Mouse (Mus musculus): Measurements from ENCODE around the gene Rorc.

Gene Rorc

DNA sequence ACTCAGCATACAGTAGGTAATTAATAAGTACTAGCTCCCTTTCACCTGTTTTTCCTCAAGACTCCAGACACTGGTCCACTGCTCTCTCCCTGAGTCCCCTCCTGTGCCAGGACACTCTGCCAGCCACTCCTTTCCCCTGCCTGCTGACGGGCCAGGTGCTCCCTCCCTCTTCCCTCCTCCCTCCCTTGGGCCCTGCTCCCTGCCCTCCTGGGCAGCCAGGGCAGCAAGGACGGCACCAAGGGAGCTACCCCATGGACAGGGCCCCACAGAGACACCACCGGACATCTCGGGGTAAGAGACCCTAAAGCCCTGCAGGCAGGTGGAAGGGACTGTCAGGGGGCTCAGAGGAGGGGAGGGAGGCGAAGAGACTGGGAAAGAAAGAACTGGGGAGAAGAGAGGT lies at the start of gene Rorc:
Gene Rorc, plus strand, starts transcription at position 154 of the 400 bp plus-strand sequence.
- in situ Hi-C loops (cut with MboI; ENCODE audit: unreplicated experiment in 2 of 2), result loop anchor here in 1 of 2 experiments (25.0 kb wide), 1 partner anchor 1010 kb away; no protein-coding TSS in a partner anchor

DNA sequence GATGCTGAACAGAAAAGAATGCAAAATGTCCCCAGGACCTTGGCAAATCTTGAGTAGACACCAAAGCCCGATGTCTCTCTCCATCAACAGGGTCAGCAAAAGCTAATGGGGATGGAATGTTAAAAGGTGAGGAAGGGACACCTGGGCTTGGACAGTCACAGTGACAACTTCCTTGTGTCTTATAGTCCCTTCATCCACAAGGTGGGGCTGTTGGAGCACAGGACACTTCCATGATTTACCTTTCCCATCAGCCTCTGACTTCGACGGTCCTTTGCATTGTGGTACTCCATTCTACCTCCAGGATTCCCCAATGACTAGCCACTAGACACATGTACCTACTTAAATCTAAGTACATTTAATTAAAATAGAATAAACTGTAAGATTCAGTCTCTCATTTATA lies 43.9 kb upstream of the Rorc start:
- in situ Hi-C loops (cut with MboI; ENCODE audit: unreplicated experiment in 2 of 2), result no loop called here

DNA sequence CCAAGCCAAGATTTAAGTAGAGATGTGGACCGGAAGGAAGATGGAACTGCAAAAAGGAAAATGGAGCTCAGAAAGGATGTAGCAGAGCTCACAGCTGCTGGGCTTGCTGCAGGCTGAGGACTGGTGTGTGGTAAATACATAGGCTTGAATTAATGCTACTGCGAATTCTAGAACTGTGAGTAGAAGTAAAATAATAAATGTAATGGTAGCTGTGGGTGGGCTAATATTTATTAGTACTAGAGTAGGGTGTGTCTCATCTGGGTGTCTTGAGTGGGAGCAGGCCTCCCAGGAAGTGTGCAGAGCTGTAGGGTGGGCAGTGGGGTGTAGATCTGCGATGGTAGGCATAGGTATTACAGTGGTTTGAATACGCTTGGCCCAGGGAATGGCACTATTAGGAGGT lies 38.2 kb upstream of the Rorc start:
- in situ Hi-C loops (cut with MboI; ENCODE audit: unreplicated experiment in 2 of 2), result no loop called here

DNA sequence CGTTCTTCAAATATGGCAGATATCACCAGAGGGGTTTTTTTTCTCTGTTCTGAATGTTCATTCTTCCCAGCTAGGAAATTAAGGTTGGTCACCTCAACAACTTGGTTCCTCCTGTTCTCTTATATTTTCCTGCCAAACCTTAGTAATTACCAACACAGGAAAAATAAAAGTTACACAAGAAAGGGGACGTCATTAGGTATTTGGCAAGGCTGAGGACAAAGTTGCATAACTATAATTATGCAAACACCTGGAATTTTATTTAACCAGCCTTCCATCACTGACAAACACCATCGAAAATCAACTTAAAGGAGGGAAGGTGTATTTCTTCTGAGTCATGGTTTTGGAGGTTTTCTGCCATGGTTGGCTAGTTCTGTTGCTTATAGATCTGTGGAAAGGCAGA lies 34.1 kb upstream of the Rorc start:
- in situ Hi-C loops (cut with MboI; ENCODE audit: unreplicated experiment in 2 of 2), result no loop called here

DNA sequence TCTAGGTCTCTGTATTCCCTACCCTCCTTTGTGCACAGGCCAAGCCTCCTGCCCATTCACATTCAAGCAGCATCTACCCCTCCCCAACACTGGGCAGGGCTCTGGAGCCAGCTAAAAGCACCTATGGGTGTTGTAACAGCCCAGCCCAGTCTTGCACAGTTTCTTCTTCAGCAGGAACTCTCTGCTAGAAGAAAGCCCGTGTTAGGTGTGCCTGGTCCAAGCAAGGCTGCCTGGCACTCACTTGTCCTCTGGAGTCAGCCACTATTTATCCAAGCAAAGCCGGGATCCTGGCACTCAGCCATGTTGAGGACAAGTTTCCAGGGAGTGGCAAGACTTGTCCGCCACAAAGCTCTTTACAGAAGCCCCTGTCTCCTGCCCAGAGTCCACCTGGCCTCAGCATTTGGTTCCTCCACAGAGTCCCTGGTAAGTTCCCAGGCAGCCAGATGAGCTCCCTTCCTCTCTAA lies 30.6 kb upstream of the Rorc start, which contains the start of gene Them5:
Gene Them5, plus strand, starts transcription at position 141 of the 464 bp plus-strand sequence.
- in situ Hi-C loops (cut with MboI; ENCODE audit: unreplicated experiment in 2 of 2), result no loop called here

DNA sequence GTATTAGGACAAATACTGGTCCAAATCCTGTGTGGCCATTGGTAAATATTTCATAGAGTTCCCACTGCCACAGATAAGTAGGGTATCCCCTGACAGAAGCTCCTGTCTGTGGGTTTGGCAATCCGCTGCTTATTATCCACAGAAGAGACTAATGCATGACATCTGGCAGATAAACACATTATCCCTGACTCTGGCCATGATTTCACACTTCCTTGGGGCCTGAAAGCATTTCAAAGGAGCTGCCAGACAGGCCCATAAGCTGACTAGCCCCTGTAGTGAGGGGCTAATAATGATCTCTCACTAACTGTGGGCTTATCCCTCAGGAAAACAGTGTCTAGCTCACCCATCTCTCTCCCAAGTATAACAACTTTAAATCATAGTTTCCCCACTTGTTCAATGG lies 30.0 kb upstream of the Rorc start:
- in situ Hi-C loops (cut with MboI; ENCODE audit: unreplicated experiment in 2 of 2), result no loop called here

DNA sequence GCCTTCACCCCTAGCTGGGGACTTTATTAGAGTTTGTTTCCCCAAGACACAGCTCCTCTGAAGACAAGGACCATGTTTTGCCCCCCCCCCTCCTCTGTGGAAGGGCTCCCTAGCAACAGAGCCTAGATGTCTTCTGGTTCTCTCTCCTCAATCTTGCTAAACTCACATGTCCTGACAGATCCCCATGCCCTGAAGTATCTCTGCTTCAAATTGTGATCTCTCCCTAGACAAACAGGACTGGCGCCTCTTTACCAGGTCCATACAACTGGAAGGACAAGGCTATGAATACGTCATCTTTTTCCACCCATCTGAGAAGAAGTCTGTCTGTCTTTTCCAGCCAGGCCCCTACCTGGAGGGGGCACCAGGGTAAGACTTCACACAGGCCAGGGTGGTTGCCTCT lies 28.4 kb upstream of the Rorc start:
- in situ Hi-C loops (cut with MboI; ENCODE audit: unreplicated experiment in 2 of 2), result no loop called here

DNA sequence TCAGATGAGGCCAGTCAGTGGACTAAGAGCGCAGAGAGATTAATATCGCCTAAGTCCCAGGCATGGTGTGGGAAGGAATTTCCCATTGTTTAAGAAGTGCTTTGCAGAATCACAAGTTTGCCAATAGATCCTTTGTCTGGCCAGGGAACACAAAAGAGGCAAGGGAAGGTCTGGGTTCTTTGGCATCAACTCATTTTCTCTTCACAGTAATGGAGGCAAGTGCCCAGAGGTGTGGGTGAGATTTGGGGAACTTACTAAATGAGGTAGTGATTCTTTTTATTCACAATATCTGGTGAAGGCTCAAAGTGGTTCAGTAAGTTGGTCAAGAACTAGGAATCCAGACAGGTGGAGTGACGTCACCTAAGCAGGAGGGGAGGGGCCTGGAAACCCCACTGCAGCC lies 27.7 kb upstream of the Rorc start:
- in situ Hi-C loops (cut with MboI; ENCODE audit: unreplicated experiment in 2 of 2), result no loop called here

DNA sequence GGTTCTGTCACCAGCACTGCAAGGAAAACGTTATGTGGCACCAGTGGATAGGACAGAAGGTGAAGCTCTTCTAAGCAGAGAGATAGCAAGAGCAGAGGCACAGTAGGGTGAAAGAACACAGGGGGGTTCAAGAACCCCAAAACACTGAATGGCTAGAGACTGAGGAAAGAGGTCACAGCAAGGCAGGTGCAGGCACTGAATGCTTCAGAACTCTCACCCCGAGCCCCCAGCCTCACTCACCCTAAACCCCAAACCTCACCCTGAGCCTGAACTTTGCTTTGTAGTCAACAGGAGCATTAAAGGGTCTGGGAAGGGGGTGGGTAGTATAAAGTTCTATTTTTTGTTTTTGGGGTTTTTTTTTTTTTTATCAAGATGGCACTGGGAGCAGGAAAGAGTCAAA lies 24.4 kb upstream of the Rorc start:
- in situ Hi-C loops (cut with MboI; ENCODE audit: unreplicated experiment in 2 of 2), result no loop called here

DNA sequence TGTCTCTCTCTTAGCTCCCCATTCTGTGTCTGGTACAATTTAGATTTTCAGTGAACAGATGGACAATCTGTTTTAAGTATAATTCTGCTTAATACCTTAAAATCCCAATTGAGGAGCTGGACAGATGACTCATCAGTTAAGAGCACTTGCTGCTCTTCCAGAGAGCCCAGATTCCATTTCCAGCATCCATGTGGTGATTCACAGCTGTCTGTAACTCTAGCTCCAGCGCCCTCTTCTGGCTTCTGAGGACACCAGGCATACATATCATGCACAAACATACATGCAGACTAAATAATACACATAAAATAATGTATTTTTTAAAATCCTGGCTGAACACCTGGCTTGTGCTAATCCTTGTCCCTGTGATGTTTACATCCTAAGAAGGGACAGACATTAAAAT lies 11.8 kb upstream of the Rorc start:
- in situ Hi-C loops (cut with MboI; ENCODE audit: unreplicated experiment in 2 of 2), result loop anchor here in 1 of 2 experiments (10.0 to 25.0 kb wide), 3 partner anchors 484 to 999 kb away; no protein-coding TSS in a partner anchor

DNA sequence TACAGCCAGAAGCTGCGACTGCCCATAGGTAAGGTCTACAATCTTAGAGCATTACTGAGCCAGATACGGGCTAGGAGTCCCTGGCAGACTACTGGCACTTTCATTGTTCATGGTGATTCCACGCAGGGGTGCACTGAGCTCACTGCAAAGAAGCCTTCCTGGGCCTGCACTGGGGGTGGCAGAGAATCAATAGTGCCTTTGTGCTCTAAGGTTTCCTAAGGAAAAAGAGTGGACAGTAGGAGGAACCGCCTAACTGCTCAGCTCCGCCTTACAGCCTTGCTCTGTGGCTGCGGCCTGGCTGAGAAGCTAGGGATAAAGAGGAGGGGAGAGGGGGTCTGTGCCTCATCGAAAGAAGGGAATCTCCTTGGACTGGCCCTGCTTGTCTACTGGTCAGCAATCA lies 10.5 kb upstream of the Rorc start, which contains the start of gene C2cd4d:
Gene C2cd4d, plus strand, starts transcription at position 301 of the 400 bp plus-strand sequence.
- in situ Hi-C loops (cut with MboI; ENCODE audit: unreplicated experiment in 2 of 2), result loop anchor here in 1 of 2 experiments (10.0 to 25.0 kb wide), 3 partner anchors 483 to 1000 kb away; no protein-coding TSS in a partner anchor

DNA sequence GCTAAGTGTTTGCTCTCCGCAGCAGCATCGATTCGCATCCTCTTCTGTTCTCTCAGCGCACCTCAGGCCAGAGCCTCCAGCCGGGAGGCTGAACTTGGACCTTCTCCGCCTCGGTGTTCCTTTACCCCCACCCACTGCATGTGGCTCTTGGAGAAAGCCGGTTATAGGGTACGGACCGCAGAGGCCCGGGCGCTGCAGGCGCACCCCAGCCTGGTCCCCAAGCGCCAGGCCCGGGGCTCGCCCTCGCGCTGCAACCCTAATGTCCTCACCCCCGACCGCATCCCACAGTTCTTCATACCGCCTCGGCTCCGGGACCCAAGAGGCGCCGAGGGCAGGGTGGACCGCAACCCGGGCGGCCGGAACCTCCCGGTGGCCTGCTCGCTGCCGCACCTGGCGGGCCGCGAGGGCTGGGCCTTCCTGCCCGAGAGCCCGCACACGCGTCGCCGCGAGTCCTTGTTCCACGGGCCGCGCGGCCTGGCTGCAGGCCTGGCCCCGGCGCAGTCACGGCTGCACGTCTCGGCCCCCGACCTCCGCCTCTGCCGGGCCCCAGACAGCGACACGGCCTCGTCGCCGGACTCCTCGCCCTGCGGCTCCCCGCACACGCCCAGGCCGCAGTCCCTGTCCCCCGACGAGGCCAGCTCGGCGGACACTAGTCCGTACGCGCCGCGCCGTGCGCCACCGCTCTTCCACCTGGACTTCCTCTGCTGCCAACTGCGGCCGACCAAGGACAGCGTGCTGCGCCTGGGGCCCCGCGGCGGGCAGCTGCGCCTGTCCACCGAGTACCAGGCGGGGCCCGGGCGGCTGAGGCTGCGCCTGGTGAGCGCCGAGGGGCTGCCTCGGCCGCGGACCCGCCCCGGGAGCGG lies 9.1 kb upstream of the Rorc start:
- in situ Hi-C loops (cut with MboI; ENCODE audit: unreplicated experiment in 2 of 2), result loop anchor here in 1 of 2 experiments (10.0 to 25.0 kb wide), 3 partner anchors 481 to 1001 kb away; no protein-coding TSS in a partner anchor

DNA sequence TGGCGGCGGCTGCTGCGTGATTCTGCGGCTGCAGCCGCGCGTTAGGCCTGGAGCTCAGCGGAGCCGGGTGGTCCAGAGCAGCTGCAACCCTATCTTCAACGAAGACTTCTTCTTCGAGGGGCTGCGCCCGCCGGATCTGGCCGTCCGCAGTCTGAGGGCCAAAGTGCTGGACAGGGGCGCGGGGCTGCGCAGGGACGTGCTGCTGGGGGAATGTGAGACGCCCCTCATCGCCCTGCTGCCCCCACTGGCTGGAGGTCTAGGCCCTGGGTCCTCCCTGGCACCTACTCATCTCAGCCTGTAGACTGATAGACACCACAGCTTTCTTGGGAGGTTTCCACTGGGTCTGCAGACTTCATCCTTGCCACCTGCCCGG lies 8.5 kb upstream of the Rorc start:
- in situ Hi-C loops (cut with MboI; ENCODE audit: unreplicated experiment in 2 of 2), result loop anchor here in 1 of 2 experiments (10.0 to 25.0 kb wide), 3 partner anchors 481 to 1002 kb away; no protein-coding TSS in a partner anchor

DNA sequence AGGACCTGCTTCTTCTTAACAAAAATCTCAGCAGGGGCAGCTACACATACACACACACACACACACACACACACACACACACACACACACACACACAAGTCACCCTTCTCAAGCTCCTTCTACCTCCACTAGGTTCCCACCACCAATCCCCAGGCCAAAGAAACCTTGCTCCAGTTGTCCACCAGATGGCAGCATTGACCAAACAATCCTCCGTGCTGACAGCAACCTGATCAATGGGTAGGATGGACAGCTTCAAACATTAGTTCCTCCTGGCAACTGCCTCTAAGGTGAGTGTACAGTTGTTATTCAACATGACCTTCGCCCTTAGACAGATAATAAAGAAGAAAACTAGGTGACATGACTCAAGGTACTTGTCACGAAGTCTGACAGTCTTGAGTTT lies 5.8 kb upstream of the Rorc start:
- in situ Hi-C loops (cut with MboI; ENCODE audit: unreplicated experiment in 2 of 2), result loop anchor here (5.0 to 25.0 kb wide), 6 partner anchors 236 to 1004 kb away; no protein-coding TSS in a partner anchor

DNA sequence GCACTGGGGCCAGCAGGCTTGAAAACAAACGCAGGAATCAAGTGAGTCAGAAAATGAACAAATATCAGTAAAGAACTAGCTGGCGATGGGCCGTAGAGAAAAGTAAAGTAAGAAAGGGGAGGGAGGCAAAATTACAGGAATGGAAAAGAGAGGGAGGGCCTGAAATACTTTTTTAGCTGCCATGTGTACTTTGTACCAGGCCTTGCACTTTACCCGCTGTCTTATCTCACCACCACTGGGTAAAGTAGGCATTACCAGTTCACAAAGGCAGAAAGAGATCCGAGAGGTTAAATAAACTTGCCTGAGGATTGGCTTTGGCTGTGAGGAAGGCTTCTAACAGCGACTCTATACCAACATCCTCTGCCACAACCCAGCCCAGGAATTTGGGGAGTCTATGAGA lies 5.1 kb upstream of the Rorc start:
- in situ Hi-C loops (cut with MboI; ENCODE audit: unreplicated experiment in 2 of 2), result loop anchor here (5.0 to 25.0 kb wide), 6 partner anchors 235 to 1005 kb away; no protein-coding TSS in a partner anchor

DNA sequence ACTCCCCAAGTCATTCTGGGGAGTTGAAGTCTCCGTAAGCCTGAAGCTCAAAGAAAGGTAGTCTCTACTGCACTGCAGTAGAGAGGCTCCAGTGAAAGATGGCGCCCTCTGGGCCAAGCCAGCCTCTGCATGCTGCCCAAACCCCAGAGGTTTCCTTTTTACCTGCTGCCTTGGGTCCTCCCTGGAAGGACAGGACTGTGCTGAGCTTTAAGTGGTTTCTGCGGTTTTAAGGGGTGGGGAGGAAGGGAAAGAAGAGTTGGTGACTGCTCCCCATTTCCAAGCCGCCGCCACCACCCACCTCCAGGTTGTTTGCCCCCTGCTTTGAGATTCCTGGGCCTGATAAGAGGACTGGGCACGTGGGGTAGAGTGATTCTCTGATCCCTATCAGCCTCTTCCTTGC lies 4.0 kb upstream of the Rorc start:
- in situ Hi-C loops (cut with MboI; ENCODE audit: unreplicated experiment in 2 of 2), result loop anchor here (5.0 to 25.0 kb wide), 6 partner anchors 234 to 1006 kb away; no protein-coding TSS in a partner anchor

DNA sequence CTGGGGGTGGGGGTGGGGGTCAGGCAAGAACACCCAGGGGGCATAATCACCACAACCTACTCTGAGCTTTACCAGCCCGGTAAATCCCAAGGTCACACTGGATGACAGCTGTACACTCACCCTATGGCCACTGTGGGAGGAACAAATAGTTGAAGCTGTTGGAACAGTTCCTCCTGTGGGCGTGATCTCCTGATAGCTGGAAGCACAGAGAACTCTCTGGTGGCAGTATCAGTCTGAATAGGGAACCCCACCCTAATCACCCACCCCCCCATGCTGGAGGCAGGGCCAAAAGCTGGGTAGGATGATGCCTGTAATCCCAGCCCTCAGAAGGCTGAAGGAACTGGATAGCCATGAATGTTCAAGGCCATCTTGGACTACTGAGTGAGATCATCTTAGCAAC lies 2.9 kb upstream of the Rorc start:
- in situ Hi-C loops (cut with MboI; ENCODE audit: unreplicated experiment in 2 of 2), result loop anchor here (5.0 to 25.0 kb wide), 6 partner anchors 233 to 1007 kb away; no protein-coding TSS in a partner anchor

DNA sequence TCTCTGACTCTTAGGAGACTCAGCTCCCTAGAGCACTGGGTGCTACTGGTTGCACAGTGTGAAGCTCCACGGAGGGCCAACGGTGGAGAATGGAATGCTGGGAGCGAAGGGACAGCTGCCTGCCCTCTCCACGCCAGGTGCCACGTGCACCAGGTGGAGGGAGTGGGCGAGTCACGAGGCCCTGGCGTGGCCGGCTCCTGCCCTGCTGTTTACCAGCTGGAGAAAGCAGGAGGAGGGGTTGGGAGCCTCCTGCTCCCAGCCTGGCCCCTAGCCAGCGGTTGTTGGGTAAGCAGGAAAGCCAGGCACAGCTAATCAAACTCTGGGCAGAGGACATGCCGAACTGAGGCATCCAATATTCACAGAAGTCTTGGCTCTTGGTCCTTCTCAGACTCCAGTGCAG lies 957 bp upstream of the Rorc start:
- in situ Hi-C loops (cut with MboI; ENCODE audit: unreplicated experiment in 2 of 2), result loop anchor here in 1 of 2 experiments (25.0 kb wide), 1 partner anchor 1009 kb away; no protein-coding TSS in a partner anchor

DNA sequence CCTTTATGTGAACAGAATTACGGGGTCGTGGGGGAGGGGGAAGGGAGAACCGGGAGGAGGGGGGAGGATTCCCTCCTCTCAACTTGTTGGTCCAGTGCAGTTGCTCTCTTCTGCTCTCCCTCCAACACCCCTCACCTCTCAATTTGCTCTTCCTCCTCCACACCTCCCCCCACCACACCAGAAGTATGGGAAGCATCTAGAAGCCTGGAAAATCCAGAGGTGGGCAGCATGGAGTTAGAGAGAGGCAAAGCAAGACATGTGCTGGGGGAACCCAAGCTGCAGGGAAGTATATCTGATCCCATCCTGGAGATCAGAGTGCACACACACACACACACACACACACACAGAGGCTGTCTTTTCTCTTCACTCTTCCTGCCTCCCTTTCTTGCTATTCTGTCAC lies 556 bp upstream of the Rorc start:
- in situ Hi-C loops (cut with MboI; ENCODE audit: unreplicated experiment in 2 of 2), result loop anchor here in 1 of 2 experiments (25.0 kb wide), 1 partner anchor 1010 kb away; no protein-coding TSS in a partner anchor

DNA sequence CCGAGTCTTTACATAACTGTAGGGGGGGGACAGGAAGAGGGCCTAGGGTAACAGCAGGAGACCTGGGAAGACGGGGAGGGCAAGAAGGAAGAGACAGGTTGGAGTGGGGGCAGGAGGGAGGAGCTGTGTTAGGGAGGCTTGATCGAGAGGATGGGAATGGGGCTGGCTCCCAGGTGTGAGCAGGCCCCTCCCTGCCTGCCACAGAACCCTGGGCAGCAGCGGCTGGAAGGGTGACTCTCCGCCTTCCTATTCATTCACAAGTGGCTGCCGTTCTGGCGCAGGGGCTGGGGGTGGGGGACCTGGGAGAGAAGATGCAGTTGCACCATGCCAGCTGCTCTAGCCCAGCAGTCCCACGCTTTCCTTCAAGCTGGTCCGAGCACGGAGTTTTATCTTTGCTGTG lies 496 bp downstream of the Rorc start:
- in situ Hi-C loops (cut with MboI; ENCODE audit: unreplicated experiment in 2 of 2), result loop anchor here in 1 of 2 experiments (25.0 kb wide), 1 partner anchor 1011 kb away; no protein-coding TSS in a partner anchor

DNA sequence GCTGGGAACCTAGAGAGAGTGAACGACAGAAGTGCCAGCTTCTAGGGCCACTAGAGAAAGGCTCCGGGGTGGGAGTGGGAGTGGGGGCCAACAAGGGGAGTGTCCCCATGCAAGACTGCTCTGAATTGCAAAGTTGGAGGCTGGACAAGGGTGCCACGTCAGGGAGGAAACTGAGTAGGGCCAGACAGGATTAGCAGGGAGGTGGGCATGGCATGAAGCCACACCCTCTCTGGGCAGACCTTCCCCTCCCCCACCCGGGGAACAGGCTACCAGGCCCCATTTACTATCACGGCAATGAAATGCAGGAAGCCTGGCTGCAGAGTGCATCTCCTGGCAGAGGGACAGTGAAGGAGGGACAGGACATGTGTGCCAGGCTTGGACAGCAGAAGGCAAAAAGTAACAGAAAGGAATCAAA lies 1.0 kb downstream of the Rorc start:
- in situ Hi-C loops (cut with MboI; ENCODE audit: unreplicated experiment in 2 of 2), result loop anchor here in 1 of 2 experiments (25.0 kb wide), 1 partner anchor 1011 kb away; no protein-coding TSS in a partner anchor
